Mouse (Mus musculus): ENCODE measurements around the gene Ccdc92.
A peak's percentile ranks its signal among the peaks of the same experiment; 100 is the strongest.

Gene Ccdc92

DNA sequence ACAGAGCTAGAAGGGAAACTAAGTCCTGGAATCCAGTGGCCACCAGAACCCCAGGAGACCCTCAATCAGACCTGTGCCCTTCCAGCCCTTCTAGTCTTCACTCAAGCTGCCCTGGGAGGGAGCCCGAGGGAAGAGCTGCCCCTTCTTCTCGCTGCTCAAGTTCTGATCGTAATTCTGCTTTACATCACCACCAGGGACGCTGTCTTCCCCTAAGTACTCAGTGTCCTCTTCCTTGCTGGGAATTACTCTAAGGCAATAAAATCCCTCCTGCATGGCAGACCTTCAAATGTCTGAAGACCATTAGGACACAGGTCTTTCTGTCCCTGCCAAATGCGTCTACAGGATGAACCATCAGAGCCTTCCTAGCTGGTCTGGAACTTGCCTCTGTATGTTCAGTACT, 2.2 kb downstream of the Ccdc92 start:
- peak; percentile 55 for DNase-seq (ENCODE audit: low read depth, low spot score)

DNA sequence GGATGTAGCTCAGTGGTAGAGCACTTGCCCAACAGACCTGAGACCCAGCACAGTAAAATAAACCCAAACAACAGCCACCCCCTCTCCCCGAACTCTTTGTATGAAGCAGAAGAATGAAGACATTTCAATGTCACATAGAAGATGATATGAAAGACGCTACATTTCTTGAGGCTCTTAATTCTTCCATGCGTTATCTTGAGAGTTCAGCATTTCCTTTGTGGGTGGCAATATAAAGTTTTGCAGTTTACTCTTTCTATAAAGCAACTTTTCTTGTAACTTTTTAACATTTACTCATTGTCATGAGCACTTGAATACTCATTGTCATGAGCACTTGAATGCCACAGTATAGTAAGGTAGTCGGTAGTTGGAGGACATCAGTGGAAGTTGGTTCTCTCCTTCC, 8.0 kb downstream of the Ccdc92 start:
- no peak for DNase-seq (ENCODE audit: low read depth, low spot score)

- no peak for DNase-seq (ENCODE audit: low read depth, low spot score)
These were observed 9.1 kb downstream of the Ccdc92 start for GRCm38 (mm10) chr5:124853079-124853478.

GRCm38 (mm10) chr5:124852294-124852693, 9.9 kb downstream of the Ccdc92 start:
- DNase-seq (ENCODE audit: low read depth, low spot score), result no peak

DNA sequence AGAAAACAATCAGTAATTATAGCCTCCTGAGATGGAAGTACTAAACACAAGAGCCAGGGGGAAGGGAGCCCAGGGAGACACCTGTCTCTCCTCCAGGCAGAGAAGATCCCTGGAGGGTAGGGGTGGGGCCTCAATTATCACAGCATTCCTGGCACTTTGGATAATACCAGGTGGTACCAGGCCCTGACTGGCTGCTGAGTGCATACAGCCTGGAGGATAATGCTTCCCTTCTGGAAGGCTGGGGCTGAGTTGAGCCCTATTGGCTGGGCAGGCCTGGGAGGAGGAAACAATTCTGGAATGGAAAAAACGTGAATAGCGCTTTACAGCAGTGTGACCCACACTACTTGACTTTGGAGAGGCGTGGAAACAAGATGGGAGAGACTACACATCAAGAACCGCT, 10.7 kb downstream of the Ccdc92 start:
- DNase-seq (ENCODE audit: low read depth, low spot score), result no peak

GRCm38 (mm10) chr5:124848994-124849393, 13.2 kb downstream of the Ccdc92 start:
- no peak for DNase-seq (ENCODE audit: low read depth, low spot score)

GRCm38 (mm10) chr5:124847014-124847413, 15.2 kb downstream of the Ccdc92 start:
- no peak for DNase-seq (ENCODE audit: low read depth, low spot score)

DNA sequence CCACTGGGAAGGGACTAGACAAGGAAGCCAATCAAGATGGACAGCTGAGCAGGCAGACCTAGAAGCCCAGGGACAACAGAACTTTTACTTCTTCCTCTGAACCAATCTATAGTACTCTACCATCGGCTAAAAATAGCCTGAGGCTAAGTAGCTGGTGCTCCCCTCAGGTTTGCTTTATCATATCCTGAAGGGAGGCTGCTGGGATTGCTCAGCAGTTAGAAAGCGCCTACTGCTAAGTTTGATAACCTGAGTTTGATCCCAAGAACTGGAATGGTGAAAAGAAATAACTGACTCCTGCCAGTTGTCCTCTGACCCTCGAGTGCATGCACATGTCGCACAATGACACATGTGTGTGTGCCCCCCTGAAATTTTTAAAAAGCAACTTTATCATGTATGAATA, 17.3 kb downstream of the Ccdc92 start:
- DNase-seq (ENCODE audit: low read depth, low spot score), result no peak

DNA sequence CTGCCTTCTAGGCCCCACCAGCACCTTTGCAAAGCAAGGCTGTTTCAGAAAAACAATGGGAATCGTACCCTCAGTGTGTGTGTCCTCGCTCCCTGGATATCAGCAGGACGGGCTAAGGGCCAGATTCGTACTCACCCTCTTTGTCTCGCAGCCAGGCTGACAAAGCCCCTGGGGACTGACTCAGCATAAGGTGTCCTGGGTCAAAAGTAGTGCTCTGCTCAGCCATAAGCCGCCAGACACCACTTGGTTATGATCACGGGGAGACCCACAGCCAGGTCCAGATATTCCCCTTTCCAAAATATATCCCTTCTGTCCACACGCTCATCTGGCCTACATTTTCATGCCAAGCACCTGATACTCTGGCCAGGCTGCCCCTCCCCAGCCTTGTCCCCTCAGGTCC, 18.8 kb downstream of the Ccdc92 start:
- no peak for DNase-seq (ENCODE audit: low read depth, low spot score)

- no peak for DNase-seq (ENCODE audit: low read depth, low spot score)
These were observed 21.6 kb downstream of the Ccdc92 start for GRCm38 (mm10) chr5:124840669-124841068.

GRCm38 (mm10) chr5:124840202-124840601, 22.0 kb downstream of the Ccdc92 start:
- DNase-seq (ENCODE audit: low read depth, low spot score), result no peak

DNA sequence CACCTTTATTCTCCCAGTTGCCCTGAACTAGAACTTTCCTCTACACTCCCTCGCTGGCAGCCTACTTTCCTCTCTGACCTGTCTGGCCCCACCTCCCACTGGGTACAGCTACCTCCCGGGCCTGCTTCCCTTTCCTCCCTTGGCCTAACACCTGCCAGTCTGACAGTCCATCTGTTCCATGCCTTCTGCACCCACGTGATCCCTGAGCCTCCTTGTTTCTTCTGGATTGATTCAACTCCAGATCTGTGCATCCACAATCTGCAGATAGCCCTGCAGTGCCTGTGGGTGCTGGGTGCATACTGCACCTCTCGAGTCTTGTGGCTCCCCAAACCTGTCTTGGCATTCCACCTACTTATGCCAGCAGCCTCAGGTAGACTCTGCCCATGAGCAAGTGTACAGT, 25.6 kb downstream of the Ccdc92 start:
- no peak for DNase-seq (ENCODE audit: low read depth, low spot score)

- DNase-seq (ENCODE audit: low read depth, low spot score), result no peak
These were observed 26.1 kb downstream of the Ccdc92 start for GRCm38 (mm10) chr5:124836075-124836474.

DNA sequence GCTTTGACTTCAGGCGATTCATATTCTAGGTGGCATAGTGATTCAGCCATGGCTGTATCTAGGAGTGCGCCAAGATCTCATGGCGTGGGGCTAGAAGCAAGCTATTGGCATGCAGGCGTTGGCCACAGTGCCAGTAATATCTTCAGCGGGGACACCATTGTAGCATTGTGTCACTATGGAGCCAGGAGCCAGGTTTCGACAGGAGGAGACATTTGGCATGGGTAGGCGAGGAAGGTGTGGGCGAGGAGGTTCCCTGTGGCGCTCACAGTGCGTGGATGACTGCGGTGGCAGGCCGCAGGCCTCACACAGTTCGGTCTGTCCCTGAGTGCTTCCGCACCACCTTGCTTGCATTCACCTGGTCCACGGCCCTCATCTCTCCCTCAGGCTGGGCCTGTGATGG, 27.0 kb downstream of the Ccdc92 start:
- DNase-seq (ENCODE audit: low read depth, low spot score), result no peak

DNA sequence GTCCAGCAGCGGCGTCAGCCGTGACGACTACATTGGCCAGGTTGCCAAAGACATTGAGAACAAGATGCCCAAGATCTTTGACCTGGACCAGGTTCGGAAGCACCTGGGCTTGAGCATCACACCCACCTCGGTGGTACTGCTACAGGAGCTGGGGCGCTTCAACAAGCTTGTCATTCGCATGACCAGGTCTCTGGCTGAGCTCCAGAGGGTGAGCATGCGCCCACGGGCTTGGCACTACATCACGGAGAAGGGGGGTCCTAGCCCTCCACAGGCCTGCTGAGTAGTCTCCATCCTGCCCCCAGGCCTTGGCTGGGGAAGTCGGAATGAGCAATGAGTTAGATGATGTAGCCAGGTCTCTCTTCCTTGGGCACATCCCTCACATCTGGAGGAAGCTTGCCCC, 31.9 kb downstream of the Ccdc92 start:
- no peak for DNase-seq (ENCODE audit: low read depth, low spot score)

GRCm38 (mm10) chr5:124822128-124822894, 39.9 kb downstream of the Ccdc92 start:
- DNase-seq (ENCODE audit: low read depth, low spot score), result no peak

DNA sequence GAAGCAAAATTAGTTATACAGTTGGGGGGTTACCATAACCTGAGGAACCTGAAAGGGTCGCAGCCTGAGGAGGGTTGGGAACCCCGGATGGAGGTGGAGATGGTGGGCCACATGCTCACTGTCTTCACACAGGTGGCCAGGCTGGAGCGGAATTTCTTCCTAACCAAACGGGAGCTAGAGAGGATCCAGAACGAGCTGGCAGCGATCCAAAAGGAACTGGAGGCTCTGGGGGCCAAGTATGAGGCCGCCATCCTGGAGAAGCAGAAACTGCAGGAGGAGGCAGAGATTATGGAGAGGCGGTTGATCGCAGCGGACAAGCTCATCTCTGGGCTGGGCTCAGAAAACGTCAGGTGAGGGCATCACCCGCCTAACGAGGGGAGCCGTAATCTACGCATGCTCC, 45.2 kb downstream of the Ccdc92 start:
- no peak for DNase-seq (ENCODE audit: low read depth, low spot score)

GRCm38 (mm10) chr5:124814797-124815196, 47.4 kb downstream of the Ccdc92 start:
- DNase-seq (ENCODE audit: low read depth, low spot score), result no peak

GRCm38 (mm10) chr5:124812466-124812865, 49.8 kb downstream of the Ccdc92 start:
- no peak for DNase-seq (ENCODE audit: low read depth, low spot score)

GRCm38 (mm10) chr5:124809708-124810366, 52.4 kb downstream of the Ccdc92 start:
- DNase-seq (ENCODE audit: low read depth, low spot score), result no peak

DNA sequence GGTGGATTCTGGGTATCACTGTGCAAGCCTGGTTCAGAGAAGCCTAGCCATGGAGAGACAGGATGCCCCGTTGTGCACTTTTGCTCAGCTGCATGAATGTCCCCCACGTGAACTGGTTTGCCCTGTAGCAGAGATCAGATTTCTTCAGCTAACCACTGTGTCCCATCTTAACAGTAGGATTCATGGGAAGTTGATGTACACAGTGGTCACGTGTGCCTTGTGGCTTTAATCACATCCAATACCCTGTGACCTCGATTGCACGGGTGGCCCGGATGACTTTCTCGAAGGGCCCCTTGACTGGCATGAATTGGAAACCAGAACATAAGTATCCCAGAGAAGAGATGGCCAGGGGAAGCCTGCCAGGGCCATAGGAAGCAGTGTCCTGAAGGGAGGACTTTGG, 70.1 kb downstream of the Ccdc92 start:
- no peak for DNase-seq (ENCODE audit: low read depth, low spot score)

GRCm38 (mm10) chr5:124785650-124786049, 76.6 kb downstream of the Ccdc92 start:
- no peak for DNase-seq (ENCODE audit: low read depth, low spot score)

Data from mesoderm, embryonic 11.5 days (tissue).